Mouse (Mus musculus) right cerebral cortex, postnatal 4 days (tissue): Measurements from ENCODE around the gene Carns1.

Experiments
- DNase-seq: peaks from one replicate; pipeline ENCODE4 v3.0.0-alpha.2; 2022

Carns1 gene

DNA sequence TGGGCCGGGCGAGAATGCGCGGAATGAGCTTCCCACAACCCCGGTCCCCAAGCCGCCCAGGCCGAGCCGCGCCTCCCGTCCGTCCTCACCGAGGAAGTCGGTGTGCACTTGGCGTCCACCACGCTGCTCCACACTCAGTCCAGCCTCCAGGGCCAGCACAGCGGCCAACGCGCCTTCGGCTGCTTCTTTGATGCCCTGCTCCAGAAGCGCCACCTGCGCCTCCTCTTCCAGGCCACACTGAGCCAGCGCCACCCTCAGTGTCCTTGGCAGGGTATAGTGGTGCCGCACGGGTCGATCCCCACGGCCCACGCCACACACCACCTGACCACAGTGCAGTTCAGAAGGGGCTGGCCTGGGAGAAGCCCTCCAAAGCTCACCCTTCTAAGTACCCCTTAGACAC lies 5.5 kb downstream of the Carns1 start:
- no peak for DNase-seq

DNA sequence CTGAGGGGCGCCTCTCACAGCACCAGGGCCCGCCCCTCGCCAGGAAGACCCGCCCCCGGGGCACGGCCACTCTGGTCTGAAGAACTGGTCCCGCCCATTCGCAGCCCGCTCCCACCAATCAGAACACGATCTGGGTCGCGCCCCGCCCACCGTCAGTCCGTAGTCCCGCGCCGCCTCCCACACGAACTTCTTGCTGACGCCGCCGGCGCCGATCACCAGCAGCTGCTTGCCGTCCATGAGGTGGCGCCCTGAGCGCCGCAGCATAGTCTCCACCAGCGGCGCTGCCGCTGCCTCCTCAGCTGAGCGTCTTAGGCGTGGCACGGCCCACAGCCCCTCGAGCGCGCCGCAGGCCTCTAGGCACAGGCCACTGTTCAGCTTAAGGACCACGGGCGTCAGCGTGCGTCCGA lies 5.9 kb downstream of the Carns1 start:
- DNase-seq: peak; percentile 99

DNA sequence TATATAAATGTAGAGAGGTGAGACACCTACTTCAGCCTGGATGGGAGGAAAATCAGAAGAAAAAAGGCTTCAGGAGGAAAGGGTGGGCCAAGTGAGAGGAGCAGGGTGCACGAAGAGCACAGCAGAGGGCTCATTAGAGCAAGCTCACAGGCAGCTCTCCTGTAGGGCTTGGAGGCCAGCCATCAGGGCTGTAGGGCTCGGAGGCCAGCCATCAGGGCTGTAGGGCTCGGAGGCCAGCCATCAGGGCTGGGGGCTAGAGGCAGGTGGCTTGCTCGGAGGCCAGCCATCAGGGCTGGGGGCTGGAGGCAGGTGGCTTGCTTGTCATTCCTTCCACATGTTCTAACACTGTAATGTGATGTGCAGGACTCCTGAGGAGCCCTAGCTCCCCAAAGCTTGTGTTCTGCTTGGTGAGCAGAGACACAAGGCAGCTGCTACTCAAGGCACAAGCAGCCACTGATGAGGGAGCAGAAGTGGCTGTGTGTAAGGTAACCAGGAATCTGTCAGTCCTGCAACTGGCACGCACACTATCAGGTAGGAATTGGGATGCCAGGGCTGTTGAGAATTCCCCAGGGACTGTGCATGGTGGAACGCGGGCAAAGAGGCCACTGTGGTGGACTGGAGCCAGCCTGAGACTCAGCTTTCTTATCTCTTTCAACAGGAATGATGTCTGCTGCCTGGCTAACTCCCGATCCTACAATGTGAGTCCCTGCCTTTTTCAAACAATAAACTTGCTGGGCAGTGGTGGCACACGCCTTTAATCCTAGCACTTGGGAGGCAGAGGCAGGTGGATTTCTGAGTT lies 8.4 kb downstream of the Carns1 start:
- DNase-seq: no peak

DNA sequence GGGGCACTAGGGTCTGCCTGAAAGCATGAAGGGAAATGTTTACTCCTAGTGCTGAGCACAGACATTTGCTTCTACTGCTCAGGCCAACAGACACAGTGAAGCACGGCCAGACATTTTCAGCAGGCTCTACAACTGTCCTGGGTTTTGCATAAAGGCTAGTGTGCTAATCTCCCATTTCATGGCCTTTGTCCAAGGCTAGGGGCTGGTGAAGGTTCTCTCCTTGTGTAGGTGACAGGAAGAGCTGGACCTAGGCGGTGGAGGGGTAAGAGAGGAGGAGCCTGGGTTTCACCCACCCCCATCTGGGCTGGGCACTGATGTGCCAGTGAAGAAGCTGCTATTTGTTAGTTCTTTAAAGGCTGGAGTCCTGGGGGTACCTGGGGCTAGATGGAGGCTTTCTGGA lies 10.6 kb downstream of the Carns1 start:
- DNase-seq: no peak

DNA sequence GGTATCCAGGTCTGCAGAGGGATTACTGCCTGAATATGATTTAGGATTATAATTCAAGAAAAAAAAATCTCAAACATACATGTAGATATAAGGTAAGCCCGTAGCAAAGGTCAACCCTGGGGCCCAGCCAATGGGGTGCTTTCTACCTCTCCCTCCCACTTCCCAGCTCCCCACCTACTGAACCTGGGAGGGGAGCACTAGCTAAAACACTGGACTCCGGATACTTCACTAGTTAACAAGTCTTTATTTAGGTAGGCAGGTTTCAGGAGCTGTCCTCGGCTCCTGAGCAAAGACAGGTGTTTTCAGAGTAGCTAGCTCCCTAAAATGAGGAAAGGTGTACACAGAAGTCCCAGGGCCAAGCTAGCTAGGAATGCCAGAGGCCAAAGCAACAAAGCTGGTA lies 11.2 kb downstream of the Carns1 start:
- no peak for DNase-seq

DNA sequence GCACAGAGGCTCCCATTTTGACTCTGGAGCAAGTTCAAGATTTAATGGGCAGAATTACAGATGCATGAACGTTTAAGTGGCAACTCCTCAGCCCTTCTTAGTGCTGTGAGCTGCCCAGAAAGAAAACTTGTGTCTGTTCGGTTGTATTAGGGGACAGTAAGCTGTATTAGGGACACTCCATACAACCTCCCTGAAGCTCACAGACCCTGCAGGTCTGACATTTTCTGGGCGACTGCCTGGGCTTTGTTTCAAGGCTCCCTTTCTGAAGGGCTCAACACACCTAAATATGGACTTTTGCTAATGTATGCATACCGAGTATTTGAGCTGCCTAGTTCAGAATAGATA lies 11.8 kb downstream of the Carns1 start:
- DNase-seq: no peak

DNA sequence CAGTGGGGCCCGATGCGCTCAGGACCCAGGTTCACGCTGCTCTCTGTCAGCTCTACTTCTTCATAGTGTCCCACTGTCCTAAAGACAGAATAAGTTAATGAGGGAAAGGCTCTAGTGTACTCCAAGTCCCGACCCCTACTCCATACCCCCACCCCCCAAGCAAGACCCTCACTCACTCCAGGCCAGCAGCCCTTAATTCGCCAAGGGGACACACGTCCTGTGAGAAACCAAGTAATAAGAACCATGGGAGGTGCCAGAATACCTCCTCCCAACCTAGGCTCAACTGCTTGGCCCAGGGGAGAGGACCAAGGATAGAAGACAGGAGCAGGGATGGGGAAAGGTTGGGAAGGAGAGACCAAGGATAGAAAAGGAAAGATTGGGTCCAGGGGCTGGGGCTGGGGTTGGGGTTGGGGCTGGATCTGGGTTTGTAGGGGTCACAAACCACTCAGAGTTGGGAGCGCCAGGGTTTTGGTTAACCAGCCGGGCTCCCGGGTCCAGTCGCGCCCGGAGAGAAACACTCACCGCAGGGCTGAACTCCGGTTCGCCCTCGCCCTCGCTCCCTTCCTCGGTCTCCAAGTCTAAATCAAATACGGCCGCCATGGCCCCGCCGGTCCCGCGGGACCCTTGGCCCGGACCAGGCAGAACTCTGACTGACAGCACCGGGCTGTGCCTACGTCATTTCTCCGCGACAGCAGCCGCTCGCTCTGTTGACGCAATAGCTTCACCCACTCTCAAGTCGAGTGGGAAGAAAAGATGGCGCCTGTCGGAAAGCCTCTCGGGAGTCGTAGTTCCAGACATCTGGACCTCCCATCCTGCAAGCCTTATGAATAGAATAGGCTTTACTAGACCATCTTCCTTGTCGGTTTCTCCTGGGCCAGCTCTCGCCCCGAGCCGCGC lies 12.4 kb downstream of the Carns1 start, which contains the start of gene Rps6kb2:
TSS of gene Rps6kb2 (minus strand) at position 709 of the 897 bp plus-strand sequence.
- DNase-seq: peak; percentile 96

DNA sequence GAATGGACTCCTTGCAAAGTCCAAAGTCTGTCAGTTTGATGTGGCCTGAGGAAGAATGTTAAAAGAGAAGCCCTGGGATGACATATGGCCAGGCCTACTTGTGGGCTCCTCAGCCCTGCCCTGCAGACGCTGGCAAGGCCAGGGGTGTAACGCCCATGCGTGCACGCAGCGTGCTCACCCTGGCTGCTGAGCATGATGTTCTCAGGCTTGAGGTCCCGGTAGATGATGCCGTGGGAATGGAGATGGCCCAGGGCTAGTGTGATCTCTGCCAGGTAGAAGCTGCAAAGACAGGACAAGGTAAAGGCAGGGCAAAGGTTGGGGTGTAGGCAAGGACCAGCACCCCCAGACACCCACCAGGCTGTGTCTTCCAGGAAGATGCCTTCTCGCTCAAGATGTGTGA lies 16.2 kb downstream of the Carns1 start:
- DNase-seq: no peak

DNA sequence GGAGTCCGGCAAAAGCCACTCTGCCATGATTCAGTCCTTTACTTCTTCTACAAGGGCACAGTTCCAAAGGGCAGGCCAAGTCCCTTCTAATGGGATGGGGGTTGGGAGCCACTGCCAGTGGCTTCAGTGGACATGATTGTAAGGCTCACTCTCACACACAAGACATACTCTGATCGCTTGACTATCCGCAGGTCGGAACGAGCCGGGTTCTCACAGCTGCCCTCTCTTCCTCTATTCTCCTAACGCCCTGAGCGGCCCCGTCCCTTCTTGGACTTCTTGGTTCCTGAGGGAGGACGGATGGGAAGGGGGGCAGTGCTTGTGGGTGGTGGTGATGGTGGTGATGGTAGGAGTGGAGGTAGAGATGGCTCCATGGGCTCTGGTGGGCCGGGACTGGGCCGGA lies 18.5 kb downstream of the Carns1 start:
- DNase-seq: no peak

DNA sequence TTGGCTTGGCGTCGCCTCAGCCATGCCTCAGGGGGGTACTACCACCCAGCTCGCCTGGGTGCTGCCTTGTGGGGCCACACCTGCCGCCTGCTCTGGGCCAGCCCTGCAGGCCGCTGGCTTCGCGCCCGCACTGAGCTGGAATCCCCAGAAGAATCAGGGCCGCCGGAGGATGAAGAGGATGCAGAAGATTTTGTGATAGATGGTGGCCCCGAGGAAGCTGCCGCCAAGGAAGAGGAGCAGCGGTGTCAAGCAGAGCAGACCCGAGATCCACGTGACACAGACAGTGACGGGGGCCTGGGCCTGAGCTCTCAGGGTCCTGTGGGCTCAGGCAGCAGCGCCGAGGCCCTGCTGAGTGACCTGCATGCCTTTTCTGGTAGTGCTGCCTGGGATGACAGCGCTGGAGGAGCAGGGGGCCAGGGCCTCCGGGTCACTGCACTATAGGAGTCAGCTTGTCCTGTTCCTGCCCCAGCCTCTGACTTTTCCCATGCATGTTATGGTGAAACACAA lies 19.2 kb downstream of the Carns1 start:
- DNase-seq: no peak

DNA sequence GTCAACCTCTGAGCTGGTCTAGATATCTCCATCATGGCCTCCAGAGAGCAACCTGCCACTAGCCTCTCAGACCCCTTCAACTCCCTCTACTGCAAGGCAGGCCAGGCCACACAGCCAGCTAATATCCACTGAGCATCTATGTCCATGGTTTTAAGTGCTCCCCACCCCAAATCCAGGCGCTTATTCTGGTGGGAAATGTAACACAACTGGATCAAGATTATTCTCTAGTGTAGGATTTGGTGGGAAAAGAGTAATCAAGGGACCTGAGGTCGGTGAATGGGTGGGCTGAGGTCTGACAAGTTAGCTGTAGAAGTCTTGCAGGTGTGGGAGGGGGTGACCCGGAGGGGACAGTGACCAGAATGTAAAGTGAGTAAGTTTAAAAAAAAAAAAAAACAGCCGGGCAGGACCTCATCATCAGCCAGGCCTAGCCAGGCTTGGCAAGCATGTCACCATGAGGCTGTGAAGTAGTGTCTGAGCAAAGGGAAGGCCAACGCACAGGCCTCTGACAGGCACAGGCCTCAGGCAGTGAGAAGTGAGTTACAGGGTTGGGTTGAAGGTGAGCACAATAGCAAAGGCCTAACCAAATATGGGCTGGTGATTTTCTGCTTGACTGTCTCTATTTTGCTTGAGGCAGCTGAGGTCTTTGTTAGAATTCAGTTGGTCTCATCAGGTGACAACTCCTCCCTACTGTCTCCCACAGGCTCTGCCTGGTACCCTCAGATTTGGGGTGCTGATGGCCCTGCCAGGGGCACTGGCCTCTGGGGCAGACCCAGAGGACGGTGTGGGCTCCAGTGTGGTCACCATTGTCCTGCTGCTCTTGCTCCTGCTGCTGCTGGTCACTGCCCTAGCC lies 19.8 kb downstream of the Carns1 start:
- no peak for DNase-seq

DNA sequence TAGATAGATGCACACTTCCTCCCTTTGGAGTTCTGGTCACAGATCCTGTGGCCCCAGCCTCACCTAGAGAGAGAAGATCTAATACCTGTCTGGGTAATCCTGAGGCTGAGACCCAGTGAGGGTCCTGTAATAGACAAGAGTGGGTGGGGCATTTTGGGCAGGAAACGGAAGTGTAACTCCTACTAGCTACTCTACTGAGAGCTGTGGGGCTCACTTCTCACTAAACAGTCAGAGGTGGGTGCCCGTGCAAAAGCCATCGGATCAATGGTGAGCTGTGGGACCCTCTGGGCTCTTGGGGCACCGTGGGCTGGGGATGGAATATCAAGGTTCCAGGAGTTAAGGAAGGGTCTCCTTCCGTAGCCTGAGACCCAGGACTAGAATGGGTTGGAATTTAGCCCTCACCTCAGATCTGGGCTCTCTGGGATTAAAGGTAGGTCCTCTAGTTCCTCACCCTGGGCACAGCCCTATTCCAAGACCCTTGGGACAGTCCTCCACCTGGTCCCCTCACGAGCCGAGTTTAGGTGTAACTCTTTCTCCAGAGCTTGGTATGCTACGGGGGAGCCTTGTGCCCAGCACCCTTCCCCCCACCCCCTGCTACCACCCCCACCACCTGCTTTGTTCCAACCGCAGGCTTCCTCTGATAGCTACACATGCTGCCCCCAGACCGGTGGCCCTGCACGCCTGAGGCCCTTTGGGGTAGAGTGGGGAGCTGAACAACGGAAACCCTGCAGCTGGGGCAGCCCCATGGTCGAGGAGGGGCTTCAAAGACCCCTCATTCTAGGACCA lies 20.6 kb downstream of the Carns1 start:
- no peak for DNase-seq

DNA sequence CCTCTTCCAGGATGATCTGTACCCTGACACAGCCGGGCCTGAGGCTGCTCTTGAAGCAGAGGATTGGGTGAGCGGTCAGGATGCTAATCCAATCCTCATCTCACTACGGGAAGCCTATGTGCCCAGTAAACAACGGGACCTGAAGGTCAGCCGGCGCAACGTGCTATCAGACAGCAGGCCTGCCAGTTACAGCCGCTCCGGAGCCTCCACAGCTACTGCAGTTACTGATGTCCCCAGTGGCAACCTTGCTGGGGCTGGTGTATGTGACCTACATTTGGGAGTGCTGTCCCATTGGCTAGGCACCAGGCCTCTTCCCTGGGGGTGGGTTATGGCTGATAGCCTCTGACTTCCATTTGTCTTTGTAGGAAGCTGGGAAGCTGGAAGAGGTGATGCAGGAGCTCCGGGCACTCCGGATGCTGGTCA lies 22.0 kb downstream of the Carns1 start, which contains the start of gene Ptprcap:
TSS of gene Ptprcap (plus strand) at position 373 of the 423 bp plus-strand sequence.
- no peak for DNase-seq

DNA sequence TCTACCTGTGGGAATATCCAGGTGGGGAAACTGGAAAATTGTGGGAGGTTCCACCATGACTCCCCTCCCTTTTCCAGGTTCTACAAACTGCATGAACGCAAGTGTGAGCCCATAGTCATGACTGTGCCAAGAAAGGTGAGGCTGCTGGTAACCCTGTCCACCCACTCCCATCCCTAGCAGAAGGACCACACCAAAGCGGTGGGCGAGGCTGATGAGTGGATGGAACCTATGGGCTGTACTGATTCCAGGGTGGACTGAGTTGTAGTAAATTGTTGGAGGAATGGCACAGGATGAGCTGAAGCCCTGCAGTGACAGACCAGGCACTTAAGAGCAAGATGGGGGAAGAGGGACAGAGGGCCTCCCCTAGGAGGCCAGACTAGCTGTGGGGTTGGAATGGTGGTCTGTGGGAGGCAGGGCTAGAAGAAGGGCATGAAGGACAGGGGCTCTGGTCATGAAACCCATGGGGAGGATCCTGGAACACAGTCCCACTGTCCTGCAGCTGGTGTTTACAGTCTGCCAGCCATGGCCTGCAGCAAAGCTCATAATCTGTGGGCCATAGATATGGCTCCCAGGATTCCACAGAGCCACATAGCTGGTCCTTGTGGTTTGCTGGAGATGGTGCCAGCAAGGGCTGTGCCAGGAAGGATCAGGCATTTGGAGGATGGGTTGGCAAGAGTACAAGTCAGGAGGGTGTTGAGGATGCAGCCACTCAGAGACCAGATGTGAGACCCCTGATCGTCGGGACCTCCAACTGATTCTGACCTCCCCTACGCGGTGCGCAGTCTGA lies 22.6 kb downstream of the Carns1 start:
- no peak for DNase-seq

DNA sequence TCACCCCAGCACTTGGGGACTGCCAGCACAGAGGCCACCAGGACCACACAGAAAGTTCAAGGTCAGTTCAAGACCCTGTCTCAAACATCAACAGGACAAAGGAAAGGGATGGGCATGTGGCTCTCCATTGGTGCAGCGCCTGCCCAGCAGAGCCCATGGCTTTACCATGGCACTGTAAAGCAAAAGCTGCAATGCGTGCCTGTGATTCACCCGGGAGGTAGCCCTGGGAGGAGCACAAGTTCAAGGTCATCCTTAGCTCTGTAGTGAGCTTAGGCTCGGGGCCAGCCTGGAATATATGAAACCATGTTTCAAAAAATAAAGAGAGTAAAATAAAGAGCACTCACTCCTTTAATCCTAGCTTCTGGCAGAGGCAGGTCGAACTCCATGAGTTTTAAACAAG lies 23.4 kb downstream of the Carns1 start:
- DNase-seq: no peak

DNA sequence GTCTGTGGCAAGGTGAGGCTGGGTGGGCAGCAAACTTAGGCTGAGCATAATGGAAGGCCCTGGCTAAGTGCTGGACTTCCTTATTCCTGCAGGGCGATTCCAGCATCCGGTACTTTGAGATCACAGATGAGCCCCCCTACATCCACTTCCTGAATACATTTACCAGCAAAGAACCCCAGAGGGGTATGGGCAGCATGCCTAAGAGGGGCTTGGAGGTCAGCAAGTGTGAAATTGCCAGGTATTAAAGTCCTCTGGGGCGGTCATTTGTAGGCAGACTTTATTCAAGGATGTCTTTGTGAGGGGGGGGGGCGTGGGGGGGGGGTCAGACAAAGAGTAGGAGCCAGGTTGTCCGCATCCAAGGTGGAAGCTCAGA lies 23.8 kb downstream of the Carns1 start:
- DNase-seq: no peak

DNA sequence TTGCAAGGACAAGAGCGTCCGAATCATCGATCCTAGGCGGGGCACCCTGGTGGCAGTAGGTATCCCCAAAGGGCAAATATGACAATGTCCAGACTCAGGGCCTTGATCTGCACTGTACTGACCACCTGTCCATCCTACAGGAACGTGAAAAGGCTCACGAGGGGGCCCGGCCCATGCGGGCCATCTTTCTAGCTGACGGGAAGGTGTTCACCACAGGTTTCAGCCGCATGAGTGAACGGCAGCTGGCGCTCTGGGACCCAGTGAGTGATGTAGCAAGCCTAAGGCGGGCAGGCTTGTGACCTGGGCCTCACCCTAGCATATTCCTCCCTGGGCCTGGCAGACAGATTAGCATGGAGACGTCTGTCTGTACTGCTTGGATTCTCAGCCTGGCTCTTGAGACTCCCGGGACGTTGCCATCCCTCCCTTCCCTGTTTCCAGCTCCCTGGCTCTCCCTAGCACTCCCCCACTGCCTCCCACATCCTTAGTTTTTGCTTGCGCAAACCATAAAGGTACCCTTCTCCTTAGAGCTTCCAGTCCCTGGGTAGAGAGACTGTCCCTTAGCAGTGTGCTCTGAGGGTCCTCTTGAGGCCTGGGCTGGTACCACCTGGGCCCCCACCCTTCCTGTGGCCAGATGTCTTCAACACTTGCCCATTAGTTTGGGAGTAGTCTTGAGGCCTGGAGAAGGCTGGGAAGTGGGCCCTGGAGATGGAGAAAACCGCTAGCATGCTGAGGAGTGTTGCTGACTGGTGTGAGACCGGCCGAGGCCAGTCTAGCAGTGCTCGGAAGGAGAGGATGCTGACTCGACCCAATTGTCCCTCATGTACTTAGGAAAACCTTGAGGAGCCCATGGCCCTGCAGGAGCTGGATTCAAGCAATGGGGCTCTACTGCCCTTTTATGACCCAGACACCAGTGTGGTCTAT lies 24.5 kb downstream of the Carns1 start:
- DNase-seq: no peak

DNA sequence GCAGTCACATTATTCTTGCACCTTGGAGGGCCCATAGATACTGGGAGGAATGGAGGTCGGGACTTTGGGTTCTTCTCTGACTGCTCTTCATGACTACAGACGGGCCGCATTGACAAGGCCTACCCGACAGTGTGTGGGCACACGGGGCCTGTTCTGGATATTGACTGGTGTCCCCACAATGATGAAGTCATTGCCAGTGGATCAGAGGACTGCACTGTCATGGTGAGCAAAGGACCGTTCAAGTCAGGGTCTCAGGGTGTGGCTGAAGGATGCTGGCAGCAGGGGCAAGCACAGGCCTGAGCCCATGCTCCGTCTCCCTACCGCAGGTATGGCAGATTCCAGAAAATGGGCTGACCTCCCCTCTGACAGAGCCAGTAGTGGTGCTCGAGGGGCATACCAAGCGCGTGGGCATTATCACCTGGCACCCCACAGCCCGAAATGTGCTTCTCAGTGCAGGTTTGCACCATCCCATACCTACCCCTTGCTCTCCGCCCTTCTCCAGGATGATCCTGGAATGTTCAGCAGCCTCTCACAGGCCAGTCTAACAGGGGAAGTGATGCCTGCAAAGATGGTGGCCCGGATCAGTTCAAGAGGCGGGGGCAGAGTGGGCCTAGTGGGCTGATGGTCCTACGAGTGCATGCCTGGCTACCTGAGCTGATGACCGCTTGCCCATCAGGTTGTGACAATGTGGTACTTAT lies 25.4 kb downstream of the Carns1 start:
- DNase-seq: no peak

DNA sequence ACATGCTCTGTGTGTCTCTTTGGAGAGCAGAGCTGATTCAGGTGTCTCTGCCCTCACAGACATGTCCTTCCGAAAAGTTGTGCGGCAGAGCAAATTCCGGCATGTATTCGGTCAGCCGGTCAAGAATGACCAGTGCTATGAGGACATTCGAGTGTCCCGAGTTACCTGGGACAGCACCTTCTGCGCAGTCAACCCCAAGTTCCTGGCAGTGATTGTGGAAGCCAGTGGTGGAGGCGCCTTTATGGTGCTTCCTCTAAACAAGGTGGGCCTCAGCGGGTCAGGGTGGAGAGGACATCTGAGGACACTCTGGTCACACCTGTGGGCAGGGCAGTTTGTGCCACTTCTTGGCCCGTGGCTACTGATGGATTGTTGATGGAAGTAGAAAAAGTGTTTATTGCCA lies 26.0 kb downstream of the Carns1 start:
- no peak for DNase-seq
